Mouse (Mus musculus) MEL (cell line): ENCODE results near the gene Sfxn1. TPM values are rescaled to one million over a fixed set of nuclear protein-coding genes. Genes with fewer than 3 reads are reported as not detected.

Source experiments
- DNase-seq: peaks from one replicate; pipeline ENCODE4 v3.0.0; 2011; ENCODE audit warnings: low read depth, low spot score
- H3K27ac ChIP-seq: 2 replicates; pipeline ENCODE4 v1.5.1; 2012; ENCODE audit warnings: low read depth, mild to moderate bottlenecking, control low read depth, low read length, moderate library complexity; ENCODE audit not compliant: control insufficient read depth
- H3K27me3 ChIP-seq, 2 experiments: fragments of 150-350 bp in 1 of 2; sonication (generic) in 1 of 2; 2 replicates each; pipeline ENCODE4 v1.6.1; 2012; ENCODE audit warnings: low read length in 2 of 2, mild to moderate bottlenecking in 2 of 2, improper control_type of control experiment in 1 of 2, moderate library complexity in 1 of 2; ENCODE audit not compliant: insufficient read depth in 2 of 2, control insufficient read depth in 1 of 2
- H3K36me3 ChIP-seq, 2 experiments: 2 replicates each; pipeline ENCODE4 v1.6.1; 2012 to 2014; ENCODE audit warnings: low read length in 2 of 2, improper control_type of control experiment in 1 of 2, inconsistent platforms in 1 of 2, mild to moderate bottlenecking in 1 of 2; ENCODE audit not compliant: insufficient read depth in 2 of 2, control insufficient read depth in 1 of 2
- H3K4me1 ChIP-seq, 2 experiments: fragments of 150-350 bp in 1 of 2; sonication (generic) in 1 of 2; 2 replicates each; pipeline ENCODE4 v1.6.1; 2012; ENCODE audit warnings: low read length in 2 of 2, improper control_type of control experiment in 1 of 2, mild to moderate bottlenecking in 1 of 2; ENCODE audit not compliant: insufficient read depth in 2 of 2, control insufficient read depth in 1 of 2
- H3K4me3 ChIP-seq, 2 experiments: fragments of 150-350 bp in 1 of 2; sonication (generic) in 1 of 2; 2 replicates each; pipeline ENCODE4 v1.5.1; 2012; ENCODE audit warnings: low read depth in 2 of 2, low read length in 2 of 2, mild to moderate bottlenecking in 2 of 2, moderate library complexity in 2 of 2, control low read depth in 1 of 2, improper control_type of control experiment in 1 of 2; ENCODE audit not compliant: control insufficient read depth in 1 of 2, insufficient read depth in 1 of 2
- H3K79me2 ChIP-seq: 2 replicates; pipeline ENCODE4 v1.6.1; 2012; ENCODE audit warnings: mild to moderate bottlenecking, low read length, moderate library complexity; ENCODE audit not compliant: control insufficient read depth, poor library complexity, insufficient read depth
- H3K9ac ChIP-seq: 2 replicates; pipeline ENCODE4 v1.6.1; 2012; ENCODE audit warnings: low read depth, mild to moderate bottlenecking, control low read depth, low read length, moderate library complexity; ENCODE audit not compliant: control insufficient read depth, poor library complexity, severe bottlenecking
- H3K9me3 ChIP-seq: fragments of 150-350 bp; sonication (generic); replicated peaks from 2 replicates; pipeline ENCODE4 v1.6.1; 2012; ENCODE audit warnings: mild to moderate bottlenecking, low read length, improper control_type of control experiment, moderate library complexity; ENCODE audit not compliant: insufficient read depth
- BHLHE40 ChIP-seq: IDR thresholded peaks from 2 replicates; pipeline ENCODE4 v1.6.1; 2012; ENCODE audit warnings: low read depth, mild to moderate bottlenecking, inconsistent platforms, low read length, improper control_type of control experiment, borderline replicate concordance
- CHD2 ChIP-seq: IDR thresholded peaks from 2 replicates; pipeline ENCODE4 v1.6.1; 2011; ENCODE audit warnings: low read length, improper control_type of control experiment
- CTCF ChIP-seq, 3 experiments: IDR thresholded peaks in 2 of 3; conservative IDR thresholded peaks in 1 of 3; 2 replicates each; pipeline ENCODE4 v1.5.1; 2011 to 2012; ENCODE audit warnings: low read length in 3 of 3, low read depth in 2 of 3, mild to moderate bottlenecking in 2 of 3, improper control_type of control experiment in 1 of 3, inconsistent platforms in 1 of 3, mixed read lengths in 1 of 3, moderate library complexity in 1 of 3; ENCODE audit not compliant: control insufficient read depth in 1 of 3, insufficient read depth in 1 of 3, poor library complexity in 1 of 3, severe bottlenecking in 1 of 3
- ELF1 ChIP-seq: IDR thresholded peaks from 2 replicates; pipeline ENCODE4 v1.6.1; 2014; ENCODE audit warnings: low read depth, mild to moderate bottlenecking, inconsistent platforms, low read length, improper control_type of control experiment, moderate library complexity
- GABPA ChIP-seq: IDR thresholded peaks from 2 replicates; pipeline ENCODE4 v1.6.1; 2012; ENCODE audit warnings: low read depth, mild to moderate bottlenecking, inconsistent platforms, low read length, improper control_type of control experiment, moderate library complexity
- HCFC1 ChIP-seq: IDR thresholded peaks from 2 replicates; pipeline ENCODE4 v1.6.1; 2012; ENCODE audit warnings: low read depth, mild to moderate bottlenecking, inconsistent platforms, low read length, improper control_type of control experiment, moderate library complexity
- JUND ChIP-seq: IDR thresholded peaks from 2 replicates; pipeline ENCODE4 v1.6.1; 2011; ENCODE audit warnings: low read depth, mild to moderate bottlenecking, improper control_type of control experiment, low read length
- KAT2A ChIP-seq: conservative IDR thresholded peaks from 2 replicates; pipeline ENCODE4 v1.6.1; 2012; ENCODE audit warnings: low read depth, low read length, improper control_type of control experiment, inconsistent platforms
- MAX ChIP-seq: IDR thresholded peaks from 2 replicates; pipeline ENCODE4 v1.6.1; 2011; ENCODE audit warnings: low read length, improper control_type of control experiment
- MEF2A ChIP-seq: IDR thresholded peaks from 2 replicates; pipeline ENCODE4 v1.6.1; 2014; ENCODE audit warnings: low read depth, mild to moderate bottlenecking, inconsistent platforms, low read length, improper control_type of control experiment; ENCODE audit not compliant: poor library complexity, insufficient replicate concordance, severe bottlenecking; ENCODE audit errors: extremely low read depth
- MXI1 ChIP-seq: IDR thresholded peaks from 2 replicates; pipeline ENCODE4 v1.6.1; 2011; ENCODE audit warnings: mild to moderate bottlenecking, low read depth, low read length, improper control_type of control experiment
- MYC ChIP-seq: IDR thresholded peaks from 2 replicates; pipeline ENCODE4 v1.6.1; 2011; ENCODE audit warnings: low read depth, mild to moderate bottlenecking, low read length, improper control_type of control experiment, moderate library complexity
- NELFE ChIP-seq: IDR thresholded peaks from 2 replicates; pipeline ENCODE4 v1.6.1; 2011; ENCODE audit warnings: low read depth, low read length, improper control_type of control experiment
- TAL1 ChIP-seq: IDR thresholded peaks from 2 replicates; pipeline ENCODE4 v1.6.1; 2012; ENCODE audit warnings: mild to moderate bottlenecking, inconsistent platforms, low read length, moderate library complexity, mixed read lengths
- USF1 ChIP-seq: IDR thresholded peaks from 2 replicates; pipeline ENCODE4 v1.6.1; 2014; ENCODE audit warnings: low read depth, mild to moderate bottlenecking, inconsistent platforms, low read length, improper control_type of control experiment, moderate library complexity
- ZC3H11A ChIP-seq: IDR thresholded peaks from 2 replicates; pipeline ENCODE4 v1.6.1; 2012; ENCODE audit warnings: low read depth, mild to moderate bottlenecking, inconsistent platforms, low read length, improper control_type of control experiment
- ZKSCAN1 ChIP-seq: IDR thresholded peaks from 2 replicates; pipeline ENCODE4 v1.6.1; 2012; ENCODE audit warnings: low read depth, mild to moderate bottlenecking, inconsistent platforms, low read length, improper control_type of control experiment, moderate library complexity
- ZMIZ1 ChIP-seq: IDR thresholded peaks from 2 replicates; pipeline ENCODE4 v1.6.1; 2012; ENCODE audit warnings: low read depth, mild to moderate bottlenecking, inconsistent platforms, low read length, improper control_type of control experiment, moderate library complexity
- polyA plus RNA-seq, 2 experiments: library from polyadenylated mRNA; stranded (reverse) in 1 of 2; unstranded in 1 of 2; fragments of >175 nt in 1 of 2; fragments of >200 nt in 1 of 2; gene quantifications; 2 replicates each; pipeline versions ENCODE4 v1.2.1 to v1.2.4; 2012; ENCODE audit warnings: low replicate concordance in 2 of 2, low read depth in 1 of 2; ENCODE audit not compliant: insufficient read length in 2 of 2, insufficient read depth in 1 of 2, missing spikeins in 1 of 2
- total RNA-seq: library from RNA; depleted of rRNA; stranded (reverse); fragments of 300-350 nt; gene quantifications from 2 replicates; pipeline ENCODE4 v1.2.3, GENCODE M21; 2012

The Sfxn1 gene
- total and polyA plus RNA-seq, 3 experiments, result 42.8 to 74.6 TPM; not detected in 1

DNA sequence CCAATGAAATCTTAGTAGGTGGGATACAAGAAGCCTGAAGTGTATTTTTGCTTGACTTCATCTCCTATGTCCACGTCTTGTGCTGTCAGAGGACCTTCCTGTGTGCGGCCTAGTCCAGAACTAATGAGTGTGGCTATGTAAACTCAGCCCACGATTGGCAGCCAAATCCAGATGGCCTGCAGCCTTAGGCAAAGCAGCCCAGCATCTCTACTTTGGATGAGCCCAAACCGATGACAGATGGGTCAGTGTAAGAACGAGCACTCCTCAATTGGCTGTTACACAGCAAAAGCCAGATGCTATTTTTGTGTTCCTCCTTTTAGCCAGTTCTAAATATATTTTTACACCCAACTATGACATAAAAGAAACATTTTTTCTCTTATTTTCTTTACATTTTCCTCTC, 48.4 kb upstream of the Sfxn1 start:
- Histone ChIP-seq H3K79me2 (no peaks in the 10 kb centered on the region), H3K27ac (no peak overlapping the region), H3K9ac (no peak overlapping the region), H3K4me1 (no peaks in the 10 kb centered on the region), H3K27me3 (no peaks in the 10 kb centered on the region)
- no peak for DNase-seq
- TF ChIP-seq NELFE (no peak), JUND (no peak), BHLHE40 (no peak), MXI1 (no peak), ELF1 (no peak), ZC3H11A (no peak), CHD2 (no peak), ZMIZ1 (no peak)
- TF ChIP-seq, all 39 proteins: peak for 0
- no peak overlapping the region for H3K4me3 ChIP-seq
- H3K9me3 ChIP-seq, result no peaks in the 10 kb centered on the region
- H3K36me3 ChIP-seq, result no peaks in the 10 kb centered on the region

DNA sequence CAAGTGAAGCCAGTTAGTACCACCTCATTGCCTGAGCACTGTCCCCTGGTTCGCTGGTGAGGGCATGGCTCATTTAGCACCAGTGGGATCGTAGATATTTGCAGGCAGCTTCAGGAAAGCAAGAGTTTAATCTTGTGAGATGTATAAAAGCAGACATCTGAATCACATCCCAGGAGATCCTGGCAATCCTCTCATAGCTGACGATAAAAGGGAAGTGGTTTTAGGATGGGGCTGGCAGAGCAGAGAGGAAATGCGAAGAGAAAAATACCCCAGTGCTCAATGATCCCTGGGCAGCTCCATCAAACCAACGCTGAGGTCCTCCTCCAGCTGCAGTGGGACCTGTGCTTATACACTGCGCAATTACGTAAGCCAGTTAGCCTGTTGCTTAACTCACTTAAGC, 44.6 kb upstream of the Sfxn1 start:
- Histone ChIP-seq H3K27me3 (no peaks in the 10 kb centered on the region), H3K4me1 (peaks cover 0 to 5% of the 10 kb centered on the region in 2 experiments; a peak in 3 of 4 replicates), H3K9me3 (no peaks in the 10 kb centered on the region), H3K4me3 (no peak overlapping the region), H3K36me3 (no peaks in the 10 kb centered on the region; a peak in 1 of 4 replicates), H3K9ac (no peak overlapping the region), H3K79me2 (no peaks in the 10 kb centered on the region), H3K27ac (no peak overlapping the region)
- no peak for DNase-seq
- TF ChIP-seq CTCF (IDR thresholded peaks at IDR 0.05 in 2 of 3, conservative IDR thresholded peaks at IDR 0.05 in 1 of 3; ENCODE audit: control insufficient read depth in 1 of 3, insufficient read depth in 1 of 3, low read depth in 2 of 3, low read length in 3 of 3, poor library complexity in 1 of 3, severe bottlenecking in 1 of 3) (no peak), KAT2A (no peak), ZKSCAN1 (no peak), MAX (no peak), HCFC1 (no peak), BHLHE40 (no peak), TAL1 (no peak), MYC (no peak), USF1 (no peak), GABPA (no peak), MEF2A (no peak)
